Mouse (Mus musculus) heart, embryonic 10.5 days (tissue): ENCODE results near the gene Tusc2. TPM values are rescaled to one million over a fixed set of nuclear protein-coding genes. Genes with fewer than 3 reads are reported as not detected.

Experiments
- DNase-seq: peaks from one replicate; pipeline ENCODE4 v3.0.0-alpha.2; 2017; ENCODE audit warnings: low spot score
- H3K27ac ChIP-seq: fragments of 300-500 bp; sonication (generic); 2 replicates; pipeline ENCODE4 v1.5.1; 2016; ENCODE audit warnings: mild to moderate bottlenecking
- H3K27me3 ChIP-seq: fragments of 300-500 bp; sonication (generic); 2 replicates; pipeline ENCODE4 v1.6.1; 2016; ENCODE audit warnings: mild to moderate bottlenecking; ENCODE audit not compliant: poor library complexity, insufficient read depth, severe bottlenecking
- H3K36me3 ChIP-seq: fragments of 300-500 bp; sonication (generic); 2 replicates; pipeline ENCODE4 v1.6.1; 2016; ENCODE audit warnings: mild to moderate bottlenecking, moderate library complexity
- H3K4me1 ChIP-seq: fragments of 300-500 bp; sonication (generic); 2 replicates; pipeline ENCODE4 v1.6.1; 2016; ENCODE audit warnings: mild to moderate bottlenecking
- H3K4me3 ChIP-seq: fragments of 300-500 bp; sonication (generic); 2 replicates; pipeline ENCODE4 v1.5.1; 2016; ENCODE audit warnings: mild to moderate bottlenecking, moderate library complexity
- H3K9me3 ChIP-seq: fragments of 300-500 bp; sonication (generic); 2 replicates; pipeline ENCODE4 v1.6.1; 2016; ENCODE audit warnings: mild to moderate bottlenecking, moderate library complexity
- WGBS: fragments of 180-500 bp; shearing (Covaris S2); methylation state at CpG from one replicate; pipeline ENCODE4 v1.1.7; 2016; 5-methylcytosine and 5-hydroxymethylcytosine counted together
- polyA plus RNA-seq: library from polyadenylated mRNA; unstranded; fragments of >200 nt; fragmentation: Nextera tagmentation; extraction: Ambion mirVana; gene quantifications from 2 replicates; pipeline ENCODE4 v1.2.1, GENCODE M21; 2016

Gene Tusc2
- polyA plus RNA-seq: 64.7 and 70.0 TPM in 2 replicates

GRCm38 (mm10) chr9:107563029-107563581, at the start of gene Tusc2:
Gene Tusc2, plus strand, starts transcription at chr9:107563255.
- Histone ChIP-seq H3K36me3 (peaks cover 58% of the 10 kb centered on the region), H3K4me1 (peaks cover 38% of the 10 kb centered on the region)
- WGBS: under 1% methylated on average over 46 of the region's 46 CpGs

GRCm38 (mm10) chr9:107514303-107514955, 48.6 kb upstream of the Tusc2 start:
- Histone ChIP-seq H3K27me3 (0 out of 2 replicates have a peak, but pooled peaks cover 3% of the 10 kb centered on the region), H3K4me3 (no peak overlapping the region)
- 20% methylated on average over 14 of the region's 14 CpGs for WGBS

More at GRCm38 (mm10) chr9:107563029-107563581, at the start of gene Tusc2:
- peak; percentile 99 for DNase-seq
- H3K9me3 ChIP-seq: no peaks in the 10 kb centered on the region
- H3K27me3 ChIP-seq: no peaks in the 10 kb centered on the region
- peak within 1 kb of the TSS; percentile 85 for H3K27ac ChIP-seq
- peak within 1 kb of the TSS; percentile 91 for H3K4me3 ChIP-seq

GRCm38 (mm10) chr9:107520331-107520730, 42.7 kb upstream of the Tusc2 start:
- Histone ChIP-seq H3K9me3 (no peaks in the 10 kb centered on the region), H3K27ac (no peak overlapping the region), H3K36me3 (peaks cover 42% of the 10 kb centered on the region; the same call in 1 of the 2 replicates), H3K4me1 (peaks cover 42% of the 10 kb centered on the region), H3K4me3 (no peak overlapping the region), H3K27me3 (peaks cover 23% of the 10 kb centered on the region)
- DNase-seq: no peak
- 64% methylated on average over 6 of the region's 6 CpGs for WGBS

More at GRCm38 (mm10) chr9:107514303-107514955, 48.6 kb upstream of the Tusc2 start:
- peaks cover 37% of the 10 kb centered on the region for H3K4me1 ChIP-seq
- peaks cover 32% of the 10 kb centered on the region; the same call in 1 of the 2 replicates for H3K36me3 ChIP-seq
- no peak overlapping the region for H3K27ac ChIP-seq
- no peaks in the 10 kb centered on the region for H3K9me3 ChIP-seq
- DNase-seq: peak; percentile 93

- H3K9me3 ChIP-seq: no peaks in the 10 kb centered on the region
- WGBS: 51% methylated on average over 5 of the region's 5 CpGs
- peaks cover 44% of the 10 kb centered on the region for H3K4me1 ChIP-seq
- DNase-seq: no peak
- H3K27ac ChIP-seq: peak overlapping the region; percentile 69; the same call in 1 of the 2 replicates
- H3K27me3 ChIP-seq: peaks cover 32% of the 10 kb centered on the region
- H3K36me3 ChIP-seq: peaks cover 49% of the 10 kb centered on the region
- no peak overlapping the region for H3K4me3 ChIP-seq
Observed at GRCm38 (mm10) chr9:107521190-107521589, 41.9 kb upstream of the Tusc2 start.

GRCm38 (mm10) chr9:107521711-107522399, 41.2 kb upstream of the Tusc2 start:
- no peak for DNase-seq
- H3K36me3 ChIP-seq: peaks cover 56% of the 10 kb centered on the region
- H3K4me1 ChIP-seq: peaks cover 51% of the 10 kb centered on the region
- no peaks in the 10 kb centered on the region for H3K9me3 ChIP-seq
- 30% methylated on average over 25 of the region's 25 CpGs for WGBS
- H3K27me3 ChIP-seq: peaks cover 35% of the 10 kb centered on the region
- peak overlapping the region; percentile 43 for H3K4me3 ChIP-seq
- H3K27ac ChIP-seq: peak overlapping the region; percentile 80

- no peak for DNase-seq
- H3K36me3 ChIP-seq: peaks cover 53% of the 10 kb centered on the region
- peaks cover 56% of the 10 kb centered on the region for H3K4me1 ChIP-seq
- 67% methylated on average over 2 of the region's 2 CpGs for WGBS
- H3K27me3 ChIP-seq: peaks cover 40% of the 10 kb centered on the region
- H3K9me3 ChIP-seq: no peaks in the 10 kb centered on the region
- H3K4me3 ChIP-seq: peak overlapping the region; percentile 43
- H3K27ac ChIP-seq: peak overlapping the region; percentile 80
Observed at GRCm38 (mm10) chr9:107522400-107522711, 40.7 kb upstream of the Tusc2 start.

- H3K27me3 ChIP-seq: peaks cover 55% of the 10 kb centered on the region
- peak; percentile 94 for DNase-seq
- H3K4me3 ChIP-seq: peak overlapping the region; percentile 58
- whole genome bisulfite sequencing: 9% methylated on average over 44 of the region's 44 CpGs
- H3K4me1 ChIP-seq: peaks cover 49% of the 10 kb centered on the region
- peaks cover 37% of the 10 kb centered on the region for H3K36me3 ChIP-seq
- no peaks in the 10 kb centered on the region for H3K9me3 ChIP-seq
- peak overlapping the region; percentile 44; the same call in 1 of the 2 replicates for H3K27ac ChIP-seq
Observed at GRCm38 (mm10) chr9:107526198-107527026, 36.6 kb upstream of the Tusc2 start.

GRCm38 (mm10) chr9:107533791-107534407, 29.2 kb upstream of the Tusc2 start, which contains the start of gene Tmem115:
Gene Tmem115, plus strand, starts transcription at chr9:107533945.
- WGBS: under 1% methylated on average over 48 of the region's 48 CpGs
- Histone ChIP-seq H3K4me3 (peak within 1 kb of the TSS; percentile 88), H3K4me1 (peaks cover 40% of the 10 kb centered on the region), H3K27ac (peak within 1 kb of the TSS; percentile 92), H3K27me3 (0 out of 2 replicates have a peak, but pooled peaks cover 5% of the 10 kb centered on the region), H3K9me3 (no peaks in the 10 kb centered on the region), H3K36me3 (peaks cover 24% of the 10 kb centered on the region)
- peak; percentile 99 for DNase-seq

GRCm38 (mm10) chr9:107534408-107535202, 28.4 kb upstream of the Tusc2 start:
- 1% methylated on average over 40 of the region's 40 CpGs for WGBS
- H3K36me3 ChIP-seq: peaks cover 31% of the 10 kb centered on the region
- peaks cover 36% of the 10 kb centered on the region for H3K4me1 ChIP-seq
- H3K27me3 ChIP-seq: 0 out of 2 replicates have a peak, but pooled peaks cover 2% of the 10 kb centered on the region
- peak overlapping the region; percentile 92 for H3K27ac ChIP-seq
- DNase-seq: no peak
- peak overlapping the region; percentile 88 for H3K4me3 ChIP-seq
- no peaks in the 10 kb centered on the region for H3K9me3 ChIP-seq

- WGBS: 87% methylated on average over 7 of the region's 7 CpGs
- H3K27ac ChIP-seq: no peak overlapping the region
- no peak overlapping the region for H3K4me3 ChIP-seq
- H3K27me3 ChIP-seq: no peaks in the 10 kb centered on the region
- DNase-seq: no peak
- H3K4me1 ChIP-seq: peaks cover 58% of the 10 kb centered on the region
- H3K36me3 ChIP-seq: peaks cover 39% of the 10 kb centered on the region
- H3K9me3 ChIP-seq: no peaks in the 10 kb centered on the region
Observed at GRCm38 (mm10) chr9:107538231-107538630, 24.8 kb upstream of the Tusc2 start.

- Histone ChIP-seq H3K4me1 (peaks cover 60% of the 10 kb centered on the region), H3K27me3 (no peaks in the 10 kb centered on the region)
- WGBS: 88% methylated on average over 3 of the region's 3 CpGs
Observed at GRCm38 (mm10) chr9:107538711-107539110, 24.3 kb upstream of the Tusc2 start.

More at GRCm38 (mm10) chr9:107538711-107539110, 24.3 kb upstream of the Tusc2 start:
- DNase-seq: no peak
- H3K27ac ChIP-seq: no peak overlapping the region
- no peak overlapping the region for H3K4me3 ChIP-seq
- peaks cover 44% of the 10 kb centered on the region for H3K36me3 ChIP-seq
- H3K9me3 ChIP-seq: no peaks in the 10 kb centered on the region
